Mouse (Mus musculus) kidney, postnatal 14 days (tissue): ENCODE measurements at regions not wholly inside any gene's neighbourhood (a gene's known extent, or its start where the extent isn't known, plus 50 kb on each side); places are given as distances from the start of the nearest gene placed in this dataset.

Experiments
- DNase-seq: peaks from one replicate; pipeline ENCODE4 v3.0.0; 2022; ENCODE audit warnings: mixed read lengths

DNA sequence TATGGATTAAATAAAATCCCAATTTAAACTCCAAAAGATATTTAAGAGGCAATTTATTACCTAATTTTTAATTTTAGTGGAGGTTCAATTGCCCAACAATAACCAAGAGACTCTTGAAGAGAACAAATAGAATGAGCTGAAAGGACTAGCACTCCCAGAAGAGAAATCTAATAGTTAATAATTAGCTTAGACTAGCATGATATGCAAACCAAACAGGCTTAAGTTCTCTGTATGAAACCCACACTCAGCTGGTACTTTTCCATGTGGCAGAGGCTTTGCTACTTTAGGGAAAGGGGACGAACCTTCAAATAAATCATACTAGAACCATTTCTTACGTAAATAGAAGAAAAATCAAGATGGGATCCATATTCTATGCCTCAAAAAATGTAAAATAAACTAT lies 55.9 kb upstream of the Fam19a1 start:
- DNase-seq = no peak

DNA sequence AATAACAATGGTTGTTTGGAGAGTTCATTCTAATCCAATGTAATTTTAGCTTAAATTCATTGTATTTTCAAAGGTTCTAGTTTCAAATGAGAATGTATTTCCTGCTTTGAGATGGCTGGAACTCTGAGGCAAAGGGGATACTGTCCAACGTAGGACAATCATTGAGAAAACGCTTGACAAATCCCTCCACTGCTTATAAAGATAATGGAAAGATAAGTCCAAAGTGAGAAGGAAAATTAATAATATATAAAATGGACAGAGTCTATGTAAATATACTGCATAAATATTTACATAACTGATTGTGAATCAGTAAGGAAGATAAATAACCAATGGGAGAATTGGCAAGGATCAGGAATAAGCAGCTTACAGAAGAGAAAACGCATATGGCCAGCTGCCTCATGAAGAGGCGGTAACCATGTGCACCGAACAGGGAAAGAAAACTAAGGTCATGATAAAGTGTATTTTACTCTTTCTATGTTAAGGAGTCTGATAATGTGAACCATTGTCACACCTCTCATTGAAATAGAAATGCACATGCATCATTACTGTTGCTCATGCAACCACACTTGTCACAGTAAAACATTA lies 55.3 kb upstream of the Fam19a1 start:
- DNase-seq = no peak

DNA sequence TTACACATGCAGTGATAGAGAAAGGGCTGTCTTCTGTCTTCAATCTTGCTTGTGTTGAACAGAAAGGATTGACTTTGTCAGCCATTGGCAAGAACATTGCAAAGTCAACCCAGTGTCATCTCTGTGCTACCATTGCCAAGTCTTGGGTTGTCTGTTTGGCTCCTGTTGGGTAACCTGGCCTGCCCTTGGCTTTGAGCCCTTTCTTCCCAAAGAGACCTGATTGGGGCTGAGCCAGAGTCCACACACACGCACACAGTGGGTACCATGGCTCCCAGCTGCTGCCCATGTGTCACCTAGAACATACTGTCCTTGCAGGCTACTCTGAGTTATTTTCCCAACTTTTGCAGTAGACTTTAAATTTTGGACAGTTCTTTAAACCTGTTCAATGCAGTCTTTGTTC lies 51.0 kb upstream of the Fam19a1 start:
- DNase-seq = no peak
